In genomic region chr10:122105889-122106632, GRCm38 (mm10) we compare ENCODE assay signal across 13 mouse cellular contexts. TPM values are rescaled to one million over a fixed set of nuclear protein-coding genes. Genes with fewer than 3 reads are reported as not detected.
DNase-seq lines count a peak whose midpoint lies in the region; ATAC-seq and TF ChIP-seq lines count a peak whose summit lies in the region.
"Had no signal": no experiment of that assay in that cellular context is flagged by ENCODE, and none has a peak within 500 bp of the region (broad histone marks: within the 10 kb centered on the region; RNA-seq: fewer than 3 reads in every experiment).

No protein-coding gene starts in this region.

- 59% methylated on average over 10 of the region's 10 CpGs for WGBS in forebrain, embryonic 13.5 days
- 57% methylated on average over 10 of the region's 10 CpGs for WGBS in forebrain, postnatal 0 days
- 31% methylated on average over 10 of the region's 10 CpGs for WGBS in liver, adult 2 months
- WGBS in liver, embryonic 12.5 days (ENCODE audit: insufficient replicate concordance): 62% methylated on average over 10 of the region's 10 CpGs
- WGBS in neural tube, embryonic 13.5 days: 70% methylated on average over 10 of the region's 10 CpGs

- ATAC-seq in forebrain, embryonic 13.5 days: peak; percentile 59; the same call in 1 of the 2 replicates
- no peak for ATAC-seq in forebrain, postnatal 0 days
- ATAC-seq in liver, embryonic 12.5 days: no peak
- 0 out of 2 replicates have a peak, but pooled peaks have one; percentile 19 for ATAC-seq in neural tube, embryonic 13.5 days (ENCODE audit: low read depth)
- no peak for ATAC-seq in activated CD4-positive, CD25-positive, alpha-beta regulatory T cell, adult 4 months

- no peaks in the 10 kb centered on the region for H3K36me3 ChIP-seq in forebrain, embryonic 13.5 days (ENCODE audit: poor library complexity, severe bottlenecking)
- H3K36me3 ChIP-seq in forebrain, postnatal 0 days (ENCODE audit: insufficient read depth): no peaks in the 10 kb centered on the region
- no peaks in the 10 kb centered on the region for H3K36me3 ChIP-seq in liver, adult 2 months (ENCODE audit: control insufficient read depth, insufficient read depth, low read length)
- no peaks in the 10 kb centered on the region for H3K36me3 ChIP-seq in liver, embryonic 12.5 days
- H3K36me3 ChIP-seq in neural tube, embryonic 13.5 days: no peaks in the 10 kb centered on the region
- H3K36me3 ChIP-seq: limb, embryonic 12.5 days; midbrain, embryonic 13.5 days had no signal

- H3K4me2 ChIP-seq in forebrain, embryonic 13.5 days: no peak overlapping the region
- H3K4me2 ChIP-seq in forebrain, postnatal 0 days (ENCODE audit: low read depth): no peak overlapping the region
- H3K4me2 ChIP-seq in liver, embryonic 12.5 days: no peak overlapping the region
- H3K4me2 ChIP-seq in neural tube, embryonic 13.5 days: no peak overlapping the region
- H3K4me2 ChIP-seq: heart, embryonic 11.5 days; limb, embryonic 12.5 days; midbrain, embryonic 13.5 days had no signal

- H3K9ac ChIP-seq in forebrain, embryonic 13.5 days: no peak overlapping the region
- H3K9ac ChIP-seq in forebrain, postnatal 0 days: no peak overlapping the region
- H3K9ac ChIP-seq in liver, adult 2 months (ENCODE audit: low read depth, low read length): no peak overlapping the region
- H3K9ac ChIP-seq in liver, embryonic 12.5 days: no peak overlapping the region
- no peak overlapping the region for H3K9ac ChIP-seq in neural tube, embryonic 13.5 days
- H3K9ac ChIP-seq: limb, embryonic 12.5 days; midbrain, embryonic 13.5 days had no signal

- no peaks in the 10 kb centered on the region for H3K79me2 ChIP-seq in liver, adult 2 months (ENCODE audit: control insufficient read depth, insufficient read depth, low read length)

- no peak overlapping the region for H3K4me3 ChIP-seq in forebrain, embryonic 13.5 days
- no peak overlapping the region for H3K4me3 ChIP-seq in forebrain, postnatal 0 days (ENCODE audit: low read depth, low read length)
- no peak overlapping the region for H3K4me3 ChIP-seq in liver, adult 2 months (ENCODE audit: insufficient read depth, low read depth, low read length)
- no peak overlapping the region for H3K4me3 ChIP-seq in liver, embryonic 12.5 days
- H3K4me3 ChIP-seq in neural tube, embryonic 13.5 days: no peak overlapping the region
- H3K4me3 ChIP-seq: limb, embryonic 12.5 days; midbrain, embryonic 13.5 days had no signal

- DNase-seq in forebrain, postnatal 0 days: no peak
- DNase-seq in liver, adult 2 months (ENCODE audit: extremely low read depth, low read depth, low spot score): peak; percentile 53
- no peak for DNase-seq in neural tube, embryonic 10.5 days (ENCODE audit: extremely low spot score, low spot score)
- no peak for DNase-seq in gastrocnemius, postnatal 4 days (ENCODE audit: low spot score in 2 of 2)
- DNase-seq: cerebellum, adult 11-12 months had no signal

- no peak for TF ChIP-seq POLR2A in liver, adult 2 months (IDR thresholded peaks at IDR 0.05; ENCODE audit: extremely low read depth, insufficient read depth, low read length)

- no peaks in the 10 kb centered on the region for H3K4me1 ChIP-seq in forebrain, embryonic 13.5 days
- no peaks in the 10 kb centered on the region for H3K4me1 ChIP-seq in forebrain, postnatal 0 days (ENCODE audit: insufficient read depth)
- peaks cover 6% of the 10 kb centered on the region for H3K4me1 ChIP-seq in liver, adult 2 months (ENCODE audit: control insufficient read depth, insufficient read depth, low read length)
- H3K4me1 ChIP-seq in liver, embryonic 12.5 days: no peaks in the 10 kb centered on the region
- no peaks in the 10 kb centered on the region for H3K4me1 ChIP-seq in neural tube, embryonic 13.5 days (replicated peaks)
- H3K4me1 ChIP-seq: limb, embryonic 12.5 days; midbrain, embryonic 13.5 days had no signal

- TF ChIP-seq CTCF in forebrain, postnatal 0 days (IDR thresholded peaks at IDR 0.05; ENCODE audit: low read depth): no peak
- no peak for TF ChIP-seq CTCF in liver, adult 2 months (IDR thresholded peaks at IDR 0.05; ENCODE audit: low read depth, low read length)

- H3K27me3 ChIP-seq in forebrain, embryonic 13.5 days: 0 out of 2 replicates have a peak, but pooled peaks cover 3% of the 10 kb centered on the region
- H3K27me3 ChIP-seq in forebrain, postnatal 0 days (ENCODE audit: insufficient read depth, low read length): no peaks in the 10 kb centered on the region
- no peaks in the 10 kb centered on the region for H3K27me3 ChIP-seq in liver, adult 2 months (ENCODE audit: control insufficient read depth, insufficient read depth, low read length)
- H3K27me3 ChIP-seq in liver, embryonic 12.5 days (replicated peaks): no peaks in the 10 kb centered on the region; the same call in 1 of the 2 replicates
- no peaks in the 10 kb centered on the region for H3K27me3 ChIP-seq in neural tube, embryonic 13.5 days
- H3K27me3 ChIP-seq: limb, embryonic 12.5 days had no signal

- no peaks in the 10 kb centered on the region for H3K9me3 ChIP-seq in forebrain, embryonic 13.5 days (replicated peaks)
- no peaks in the 10 kb centered on the region for H3K9me3 ChIP-seq in forebrain, postnatal 0 days (ENCODE audit: low read length)
- H3K9me3 ChIP-seq in liver, embryonic 12.5 days (replicated peaks): no peaks in the 10 kb centered on the region
- no peaks in the 10 kb centered on the region for H3K9me3 ChIP-seq in neural tube, embryonic 13.5 days
- H3K9me3 ChIP-seq: limb, embryonic 12.5 days; midbrain, embryonic 13.5 days had no signal

- H3K27ac ChIP-seq in forebrain, embryonic 13.5 days: no peak overlapping the region
- H3K27ac ChIP-seq in forebrain, postnatal 0 days (ENCODE audit: low read depth, low read length): no peak overlapping the region
- no peak overlapping the region; the same call in 1 of the 2 replicates for H3K27ac ChIP-seq in liver, adult 2 months (replicated peaks; ENCODE audit: insufficient read depth, low read depth, low read length)
- H3K27ac ChIP-seq in liver, embryonic 12.5 days: no peak overlapping the region
- H3K27ac ChIP-seq in neural tube, embryonic 13.5 days (replicated peaks): no peak overlapping the region
- H3K27ac ChIP-seq: limb, embryonic 12.5 days; midbrain, embryonic 13.5 days; stomach, postnatal 0 days had no signal

RNA-seq across cellular contexts. Expression of gene Rxylt1, which starts 8.9 kb away (rescaled TPM):
- polyA plus RNA-seq in forebrain, embryonic 13.5 days (2015; fragmentation: Nextera tagmentation; extraction: Ambion mirVana): 27.7 and 30.6 TPM in 2 replicates
- total RNA-seq in forebrain, postnatal 0 days (2014; rRNA removed): 40.5 and 44.0 TPM in 2 replicates
- polyA plus RNA-seq in forebrain, postnatal 0 days (2015; fragmentation: Nextera tagmentation; extraction: Ambion mirVana): 48.4 and 49.3 TPM in 2 replicates
- total RNA-seq in liver, adult 2 months (2014; rRNA removed): 18.7 and 22.9 TPM in 2 replicates
- 3.5 and 3.7 TPM in 2 replicates for polyA plus RNA-seq in liver, adult 2 months (2012; rRNA removed)
- 20.1 and 21.5 TPM in 2 replicates for polyA plus RNA-seq in liver, embryonic 12.5 days (2016; fragmentation: Nextera tagmentation; extraction: Ambion mirVana)
- 43.3 and 47.0 TPM in 2 replicates for polyA plus RNA-seq in neural tube, embryonic 13.5 days (2015; fragmentation: Nextera tagmentation; extraction: Ambion mirVana)
- polyA plus RNA-seq in activated CD4-positive, CD25-positive, alpha-beta regulatory T cell, adult 4 months (2017; shearing (Covaris generic)): 10 to 100 TPM; 14.1 to 16.3 TPM
- total RNA-seq in gastrocnemius, postnatal 4 days (2021): 10 to 100 TPM; 43.1 to 49.7 TPM

RNA-seq across cellular contexts. Expression of gene Srgap1, which starts 58.9 kb away (rescaled TPM):
- 22.2 and 24.6 TPM in 2 replicates for polyA plus RNA-seq in forebrain, embryonic 13.5 days (2015; fragmentation: Nextera tagmentation; extraction: Ambion mirVana)
- total RNA-seq in forebrain, postnatal 0 days (2014; rRNA removed): 19.4 and 20.2 TPM in 2 replicates
- polyA plus RNA-seq in forebrain, postnatal 0 days (2015; fragmentation: Nextera tagmentation; extraction: Ambion mirVana): 13.5 and 27.8 TPM in 2 replicates
- total RNA-seq in liver, adult 2 months (2014; rRNA removed): 0.54 and 0.55 TPM in 2 replicates
- polyA plus RNA-seq in liver, adult 2 months (2012; rRNA removed): 0.16 and 0.31 TPM in 2 replicates
- polyA plus RNA-seq in liver, embryonic 12.5 days (2016; fragmentation: Nextera tagmentation; extraction: Ambion mirVana): 2.3 and 2.7 TPM in 2 replicates
- polyA plus RNA-seq in neural tube, embryonic 13.5 days (2015; fragmentation: Nextera tagmentation; extraction: Ambion mirVana): 38.8 and 39.9 TPM in 2 replicates
- polyA plus RNA-seq in activated CD4-positive, CD25-positive, alpha-beta regulatory T cell, adult 4 months (2017; shearing (Covaris generic)): under 1 TPM; 0.18 to 0.20 TPM
- 10 to 100 TPM; 13.3 to 14.1 TPM for total RNA-seq in gastrocnemius, postnatal 4 days (2021)

Comparison
In these comparisons a context has a peak if more than half of its experiments do, and no peak if none do; other contexts are left out.
1. ATAC-seq: peak in forebrain, embryonic 13.5 days (single experiment) and neural tube, embryonic 13.5 days (single experiment); none in forebrain, postnatal 0 days (single experiment), liver, embryonic 12.5 days (single experiment) and activated CD4-positive, CD25-positive, alpha-beta regulatory T cell, adult 4 months (single experiment).